Mouse (Mus musculus) spleen, adult 2 months (tissue): ENCODE measurements around the gene Krt19. TPM values are rescaled to one million over a fixed set of nuclear protein-coding genes. Genes with fewer than 3 reads are reported as not detected.

Experiments
- DNase-seq, 2 experiments: peaks; one replicate each; pipeline versions ENCODE4 v3.0.0 to v3.0.0-alpha.2; 2012 to 2021; ENCODE audit warnings: low spot score in 2 of 2, low read depth in 1 of 2
- H3K27ac ChIP-seq: fragments of 200-500 bp; 2 replicates; pipeline ENCODE4 v1.5.1; 2012; ENCODE audit warnings: low read length, inconsistent platforms; ENCODE audit not compliant: insufficient read depth
- H3K27me3 ChIP-seq: fragments of 200-500 bp; 2 replicates; pipeline ENCODE4 v1.6.1; 2012; ENCODE audit warnings: mild to moderate bottlenecking, moderate library complexity, low read length, inconsistent platforms; ENCODE audit not compliant: control insufficient read depth, insufficient read depth
- H3K36me3 ChIP-seq: fragments of 200-500 bp; 2 replicates; pipeline ENCODE4 v1.6.1; 2012; ENCODE audit warnings: mild to moderate bottlenecking, low read length, inconsistent platforms; ENCODE audit not compliant: control insufficient read depth, insufficient read depth
- H3K4me1 ChIP-seq: fragments of 200-500 bp; 2 replicates; pipeline ENCODE4 v1.6.1; 2011; ENCODE audit warnings: inconsistent platforms; ENCODE audit not compliant: control insufficient read depth, insufficient read depth, insufficient read length
- H3K4me3 ChIP-seq: fragments of 200-500 bp; 2 replicates; pipeline ENCODE4 v1.5.1; 2011; ENCODE audit warnings: mild to moderate bottlenecking, inconsistent platforms; ENCODE audit not compliant: insufficient read depth, insufficient read length; ENCODE audit errors: extremely low read depth
- CTCF ChIP-seq: fragments of 200-500 bp; IDR thresholded peaks from 2 replicates; pipeline ENCODE4 v1.5.1; 2011; ENCODE audit warnings: mild to moderate bottlenecking, inconsistent platforms; ENCODE audit not compliant: insufficient read depth, insufficient read length, insufficient replicate concordance; ENCODE audit errors: extremely low read depth
- POLR2A ChIP-seq: fragments of 200-500 bp; IDR thresholded peaks from 2 replicates; pipeline ENCODE4 v1.6.1; 2011; ENCODE audit warnings: low read depth, low read length, inconsistent platforms
- WGBS: fragments of 180-500 bp; shearing (Covaris S2); methylation state at CpG from one replicate; pipeline ENCODE4 v1.1.7; 2018; 5-methylcytosine and 5-hydroxymethylcytosine counted together
- polyA plus RNA-seq: library from polyadenylated mRNA; depleted of rRNA; stranded (reverse); fragments of >200 nt; gene quantifications from 2 replicates; pipeline ENCODE4 v1.2.3, GENCODE M21; 2012; rRNA removed

Gene Krt19
- polyA plus RNA-seq: 3.2 and 4.9 TPM in 2 replicates

- no peak for DNase-seq
- WGBS: 64% methylated on average over 9 of the region's 9 CpGs
- peaks cover 6% of the 10 kb centered on the region for H3K27me3 ChIP-seq
- no peak within 1 kb of the TSS for H3K4me3 ChIP-seq
- H3K36me3 ChIP-seq: no peaks in the 10 kb centered on the region
- H3K4me1 ChIP-seq: no peaks in the 10 kb centered on the region
- no peak within 1 kb of the TSS for H3K27ac ChIP-seq
- TF ChIP-seq CTCF (no peak), POLR2A (no peak)
These were observed at the start of gene Krt19 for GRCm38 (mm10) chr11:100148615-100149330. Gene Krt19, minus strand, starts transcription at chr11:100148665.

GRCm38 (mm10) chr11:100192992-100193391, 44.5 kb upstream of the Krt19 start, which contains the start of gene Krt9:
Gene Krt9, minus strand, starts transcription at chr11:100193246.
- Histone ChIP-seq H3K27ac (no peak within 1 kb of the TSS), H3K4me3 (no peak within 1 kb of the TSS), H3K4me1 (no peaks in the 10 kb centered on the region), H3K27me3 (no peaks in the 10 kb centered on the region), H3K36me3 (no peaks in the 10 kb centered on the region)
- 48% methylated on average over 9 of the region's 9 CpGs for WGBS
- DNase-seq: no peak
- TF ChIP-seq CTCF (no peak), POLR2A (no peak)

GRCm38 (mm10) chr11:100191820-100192219, 43.4 kb upstream of the Krt19 start:
- no peak for TF ChIP-seq POLR2A
- no peak for TF ChIP-seq CTCF
- WGBS: 91% methylated on average over 3 of the region's 3 CpGs
- DNase-seq: no peak

GRCm38 (mm10) chr11:100186736-100187135, 38.3 kb upstream of the Krt19 start:
- no peak overlapping the region for H3K4me3 ChIP-seq
- no peak overlapping the region for H3K27ac ChIP-seq
- no peaks in the 10 kb centered on the region for H3K36me3 ChIP-seq
- H3K4me1 ChIP-seq: no peaks in the 10 kb centered on the region
- no peak for DNase-seq
- 82% methylated on average over 8 of the region's 8 CpGs for whole genome bisulfite sequencing
- TF ChIP-seq CTCF: no peak
- no peak for TF ChIP-seq POLR2A
- no peaks in the 10 kb centered on the region for H3K27me3 ChIP-seq

More at GRCm38 (mm10) chr11:100191820-100192219, 43.4 kb upstream of the Krt19 start:
- H3K27ac ChIP-seq: no peak overlapping the region
- H3K4me1 ChIP-seq: no peaks in the 10 kb centered on the region
- H3K4me3 ChIP-seq: no peak overlapping the region
- no peaks in the 10 kb centered on the region for H3K36me3 ChIP-seq
- H3K27me3 ChIP-seq: no peaks in the 10 kb centered on the region

GRCm38 (mm10) chr11:100181725-100182124, 33.3 kb upstream of the Krt19 start:
- Histone ChIP-seq H3K36me3 (no peaks in the 10 kb centered on the region), H3K27me3 (no peaks in the 10 kb centered on the region), H3K4me1 (no peaks in the 10 kb centered on the region), H3K4me3 (no peak overlapping the region), H3K27ac (no peak overlapping the region)
- no peak for DNase-seq
- 40% methylated on average over 7 of the region's 7 CpGs for WGBS
- TF ChIP-seq CTCF (no peak), POLR2A (no peak)

GRCm38 (mm10) chr11:100179260-100179659, 30.8 kb upstream of the Krt19 start:
- Histone ChIP-seq H3K27me3 (no peaks in the 10 kb centered on the region), H3K27ac (no peak overlapping the region), H3K4me3 (no peak overlapping the region), H3K36me3 (no peaks in the 10 kb centered on the region), H3K4me1 (no peaks in the 10 kb centered on the region)
- TF ChIP-seq POLR2A: no peak
- TF ChIP-seq CTCF: no peak
- no peak for DNase-seq
- 80% methylated on average over 3 of the region's 3 CpGs for WGBS

GRCm38 (mm10) chr11:100178307-100178706, 29.8 kb upstream of the Krt19 start:
- Histone ChIP-seq H3K27ac (no peak overlapping the region), H3K4me1 (no peaks in the 10 kb centered on the region), H3K27me3 (no peaks in the 10 kb centered on the region), H3K4me3 (no peak overlapping the region), H3K36me3 (no peaks in the 10 kb centered on the region)
- 77% methylated on average over 5 of the region's 5 CpGs for WGBS
- no peak for DNase-seq
- TF ChIP-seq CTCF: no peak
- no peak for TF ChIP-seq POLR2A
